Mouse (Mus musculus) inflammation-experienced regulatory T-cells, adult 6 months (primary cell): Measurements from ENCODE around the gene Prap1. TPM values are rescaled to one million over a fixed set of nuclear protein-coding genes. Genes with fewer than 3 reads are reported as not detected.

ENCODE experiments used
- ATAC-seq: one replicate; pipeline ENCODE4 v1.8.0; 2017
- polyA plus RNA-seq, 3 experiments: library from polyadenylated mRNA; unstranded; fragments of 100-300 nt; shearing (Covaris generic); gene quantifications; one replicate each; pipeline ENCODE4 v1.2.1; 2017

The Prap1 gene
- polyA plus RNA-seq, 3 experiments from 2014 or later, result not detected

GRCm38 (mm10) chr7:140137135-140138020 lies 44.2 kb downstream of the Prap1 start, which contains the start of gene Mtg1:
Gene Mtg1 (plus strand): TSS chr7:140137564.
- peak; percentile 90 for ATAC-seq

GRCm38 (mm10) chr7:140138021-140138310 lies 44.8 kb downstream of the Prap1 start:
- no peak for ATAC-seq

- ATAC-seq, result no peak
These were observed 48.2 kb downstream of the Prap1 start for GRCm38 (mm10) chr7:140141350-140141749.

GRCm38 (mm10) chr7:140144550-140144949 lies 51.4 kb downstream of the Prap1 start:
- ATAC-seq, result no peak

Other genes with a start within 250 kb of the Prap1 start
- gene Kndc1, start 198.7 kb upstream of the Prap1 start, polyA plus RNA-seq, result under 1 TPM; 0.20 to 0.49 (median 0.38) TPM
- gene Utf1, start 149.6 kb upstream of the Prap1 start, polyA plus RNA-seq, result 1 to 10 TPM; 3.3 to 5.0 (median 3.6) TPM
- gene 6430531B16Rik, start 114.6 kb upstream of the Prap1 start, polyA plus RNA-seq, result 1 to 10 TPM in 2 of 3 experiments, under 1 TPM in 1; 0.66 to 1.5 (median 1.0) TPM
- gene Adam8, start 100.8 kb upstream of the Prap1 start, polyA plus RNA-seq, result 10 to 100 TPM in 2 of 3 experiments, 1 to 10 TPM in 1; 8.8 to 59.4 (median 13.1) TPM
- 10 to 100 TPM; 25.0 to 30.1 (median 25.7) TPM for gene Zfp511, start 57.0 kb upstream of the Prap1 start, polyA plus RNA-seq
- gene Tubgcp2, start 56.7 kb upstream of the Prap1 start, polyA plus RNA-seq, result 10 to 100 TPM; 24.8 to 32.5 (median 28.0) TPM
- not detected for gene Msx3, start 44.3 kb upstream of the Prap1 start, polyA plus RNA-seq
- gene Caly, start 10.8 kb upstream of the Prap1 start, polyA plus RNA-seq, result not detected
- gene Fuom, start 9.0 kb downstream of the Prap1 start, polyA plus RNA-seq, result 10 to 100 TPM; 11.6 to 13.9 (median 12.7) TPM
- 1 to 10 TPM; 1.9 to 5.3 (median 3.8) TPM for gene Paox, start 22.4 kb downstream of the Prap1 start, polyA plus RNA-seq
- gene Echs1, start 23.1 kb downstream of the Prap1 start, polyA plus RNA-seq, result 10 to 100 TPM; 73.3 to 94.2 (median 81.1) TPM
- gene Mtg1, start 44.2 kb downstream of the Prap1 start, polyA plus RNA-seq, result 10 to 100 TPM; 16.4 to 28.8 (median 22.9) TPM
- gene Sprn, start 61.5 kb downstream of the Prap1 start, polyA plus RNA-seq, result not detected
- gene Olfr522, start 71.4 kb downstream of the Prap1 start, polyA plus RNA-seq, result under 1 TPM in 1 of 3 experiments, not detected in 2; 0.07 TPM
- gene Olfr523, start 79.8 kb downstream of the Prap1 start, polyA plus RNA-seq, result not detected
- under 1 TPM in 1 of 3 experiments, not detected in 2; 0.13 TPM for gene Olfr524, start 112.6 kb downstream of the Prap1 start, polyA plus RNA-seq
- under 1 TPM in 2 of 3 experiments, not detected in 1; 0.27 to 0.55 TPM for gene Cd163l1, start 124.9 kb downstream of the Prap1 start, polyA plus RNA-seq
- gene 5830411N06Rik, start 153.9 kb downstream of the Prap1 start, polyA plus RNA-seq, result 1 to 10 TPM in 1 of 3 experiments, not detected in 2; 2.9 TPM
- under 1 TPM; 0.25 to 0.54 (median 0.34) TPM for gene Olfr525, start 227.5 kb downstream of the Prap1 start, polyA plus RNA-seq
- gene Olfr527, start 240.6 kb downstream of the Prap1 start, polyA plus RNA-seq, result under 1 TPM in 2 of 3 experiments, not detected in 1; 0.23 to 0.35 TPM